In the genomic region with DNA sequence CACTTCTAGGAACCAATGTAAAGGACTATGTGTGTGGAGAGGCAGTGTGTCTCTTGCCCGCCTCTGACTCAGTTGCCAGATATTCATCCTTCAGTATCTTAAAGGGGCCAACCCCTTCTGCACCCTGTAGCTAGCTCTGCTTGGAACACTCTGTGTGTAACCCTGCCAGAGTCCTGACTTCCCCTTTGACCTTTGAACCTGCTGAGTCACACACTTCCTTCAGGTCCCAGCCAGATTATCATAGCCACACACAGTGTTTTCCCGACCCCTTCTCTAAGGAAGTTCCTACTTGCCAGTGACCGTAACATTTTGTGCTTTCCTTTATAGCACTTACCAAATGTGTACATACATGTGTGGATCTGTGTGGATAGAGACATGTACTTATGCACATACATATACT, we compare ENCODE assay signal across 18 mouse cellular contexts.
DNase-seq lines count a peak whose midpoint lies in the region; ATAC-seq and TF ChIP-seq lines count a peak whose summit lies in the region.
"Had no signal": no experiment of that assay in that cellular context is flagged by ENCODE, and none has a peak within 500 bp of the region (broad histone marks: within the 10 kb centered on the region; RNA-seq: fewer than 3 reads in every experiment).

No protein-coding gene starts in this region.

- H3K9ac ChIP-seq in liver, adult 2 months (ENCODE audit: low read depth, low read length): no peak overlapping the region
- H3K9ac ChIP-seq in liver, embryonic 11.5 days (ENCODE audit: low read depth, low read length): no peak overlapping the region
- H3K9ac ChIP-seq: forebrain, postnatal 0 days; liver, embryonic 12.5 days; neural tube, embryonic 13.5 days had no signal

- no peaks in the 10 kb centered on the region for H3K9me3 ChIP-seq in liver, embryonic 11.5 days (ENCODE audit: control insufficient read depth, low read length)
- H3K9me3 ChIP-seq: embryonic facial prominence, embryonic 10.5 days; G1E; liver, embryonic 12.5 days; neural tube, embryonic 13.5 days had no signal

- TF ChIP-seq CTCF in liver, adult 2 months (IDR thresholded peaks at IDR 0.05; ENCODE audit: low read depth, low read length): no peak
- no peak for TF ChIP-seq CTCF in left cerebral cortex, adult 2 months (IDR thresholded peaks at IDR 0.05)

- TF ChIP-seq POLR2A in liver, adult 2 months (IDR thresholded peaks at IDR 0.05; ENCODE audit: extremely low read depth, insufficient read depth, low read length): no peak

- DNase-seq in gastrocnemius, adult 18-20 months (ENCODE audit: low spot score): peak; percentile 48
- DNase-seq in gastrocnemius, adult 8-10 months (ENCODE audit: low spot score in 2 of 2): no peak
- peak; percentile 84 for DNase-seq in liver, adult 2 months (ENCODE audit: extremely low read depth, low read depth, low spot score)
- no peak for DNase-seq in liver, embryonic 11.5 days (ENCODE audit: low spot score)
- peak; percentile 49 to 54 for DNase-seq in heart, postnatal 36 days
- no peak for DNase-seq in left cerebral cortex, adult 2 months (ENCODE audit: extremely low spot score in 1 of 2, low spot score in 2 of 2)
- DNase-seq in frontal cortex, postnatal 14 days (ENCODE audit: low spot score in 2 of 2): no peak
- DNase-seq: cerebellum, adult 9-11 months; forebrain, postnatal 0 days; gastrocnemius, postnatal 36 days; right cerebral cortex, adult 18-20 months; thymus, adult 18-20 months had no signal

- ATAC-seq in liver, embryonic 11.5 days (replicated peaks; ENCODE audit: low FRiP score): no peak
- ATAC-seq in megakaryocyte progenitor cell, adult 5-6 weeks (replicated peaks; ENCODE audit: poor library complexity): peak; percentile 32; the same call in 1 of the 2 replicates
- ATAC-seq: forebrain, postnatal 0 days; liver, embryonic 12.5 days had no signal

- H3K4me3 ChIP-seq in liver, adult 2 months (ENCODE audit: insufficient read depth, low read depth, low read length): no peak overlapping the region
- no peak overlapping the region for H3K4me3 ChIP-seq in liver, embryonic 11.5 days (ENCODE audit: low read depth, low read length)
- no peak overlapping the region for H3K4me3 ChIP-seq in left cerebral cortex, adult 2 months
- H3K4me3 ChIP-seq: embryonic facial prominence, embryonic 10.5 days; liver, embryonic 12.5 days; megakaryocyte, embryonic 14.5 days; neural tube, embryonic 13.5 days had no signal

- WGBS in liver, adult 2 months: 19% methylated on average over 3 of the region's 3 CpGs
- WGBS in liver, embryonic 11.5 days: 37% methylated on average over 3 of the region's 3 CpGs

- no peaks in the 10 kb centered on the region for H3K79me2 ChIP-seq in liver, adult 2 months (ENCODE audit: control insufficient read depth, insufficient read depth, low read length)

- peaks cover 8% of the 10 kb centered on the region for H3K4me1 ChIP-seq in liver, adult 2 months (ENCODE audit: control insufficient read depth, insufficient read depth, low read length)
- H3K4me1 ChIP-seq in liver, embryonic 11.5 days (replicated peaks; ENCODE audit: control insufficient read depth, insufficient read depth, low read length): 0 out of 2 replicates have a peak, but pooled peaks cover 2% of the 10 kb centered on the region

- no peaks in the 10 kb centered on the region for H3K36me3 ChIP-seq in liver, adult 2 months (ENCODE audit: control insufficient read depth, insufficient read depth, low read length)
- no peaks in the 10 kb centered on the region for H3K36me3 ChIP-seq in liver, embryonic 11.5 days (ENCODE audit: control insufficient read depth, insufficient read depth, low read length)
- H3K36me3 ChIP-seq: embryonic facial prominence, embryonic 10.5 days; G1E; liver, embryonic 12.5 days; neural tube, embryonic 13.5 days had no signal

- H3K27me3 ChIP-seq in liver, adult 2 months (ENCODE audit: control insufficient read depth, insufficient read depth, low read length): no peaks in the 10 kb centered on the region
- no peaks in the 10 kb centered on the region; the same call in 1 of the 2 replicates for H3K27me3 ChIP-seq in liver, embryonic 11.5 days (replicated peaks; ENCODE audit: control insufficient read depth, insufficient read depth, low read length)
- H3K27me3 ChIP-seq: neural tube, embryonic 13.5 days had no signal

- H3K4me2 ChIP-seq in liver, embryonic 11.5 days: no peak overlapping the region
- H3K4me2 ChIP-seq: liver, embryonic 12.5 days; neural tube, embryonic 13.5 days had no signal

- intact Hi-C loops in heart, postnatal 36 days (cut with DNase I): loop anchor here (5.0 kb wide), 3 partner anchors 77 to 552 kb away; a partner anchor contains a TSS
- intact Hi-C loops in left cerebral cortex, adult 2 months (cut with DNase I): no loop called here

- no peak overlapping the region; the same call in 1 of the 2 replicates for H3K27ac ChIP-seq in liver, adult 2 months (replicated peaks; ENCODE audit: insufficient read depth, low read depth, low read length)
- H3K27ac ChIP-seq in liver, embryonic 11.5 days (ENCODE audit: low read depth, low read length): no peak overlapping the region
- no peak overlapping the region for H3K27ac ChIP-seq in left cerebral cortex, adult 2 months
- H3K27ac ChIP-seq: embryonic facial prominence, embryonic 10.5 days; liver, embryonic 12.5 days; neural tube, embryonic 13.5 days had no signal

Comparison
In these comparisons a context has a peak if more than half of its experiments do, and no peak if none do; other contexts are left out.
1. DNase-seq: peak in gastrocnemius, adult 18-20 months (single experiment), liver, adult 2 months (single experiment) and heart, postnatal 36 days (2 of 2); none in gastrocnemius, adult 8-10 months (0 of 2), liver, embryonic 11.5 days (single experiment), left cerebral cortex, adult 2 months (0 of 2) and frontal cortex, postnatal 14 days (0 of 2).